Mouse (Mus musculus): ENCODE measurements at regions not wholly inside any gene's neighbourhood (a gene's known extent, or its start where the extent isn't known, plus 50 kb on each side); places are given as distances from the start of the nearest gene placed in this dataset.

GRCm38 (mm10) chr8:127908436-127908835 is 450.0 kb upstream of the Nrp1 start:
- DNase-seq (ENCODE audit: low read depth): no peak

GRCm38 (mm10) chr8:127909580-127909979 is 448.8 kb upstream of the Nrp1 start:
- peak; percentile 49 for DNase-seq (ENCODE audit: low read depth)

GRCm38 (mm10) chr8:127914086-127914485 is 444.3 kb upstream of the Nrp1 start:
- no peak for DNase-seq (ENCODE audit: low read depth)

GRCm38 (mm10) chr8:127914914-127915313 is 443.5 kb upstream of the Nrp1 start:
- no peak for DNase-seq (ENCODE audit: low read depth)

- DNase-seq (ENCODE audit: low read depth): no peak
These were observed 442.8 kb upstream of the Nrp1 start for GRCm38 (mm10) chr8:127915591-127916028.

- DNase-seq (ENCODE audit: low read depth): no peak
These were observed 436.5 kb upstream of the Nrp1 start for GRCm38 (mm10) chr8:127921925-127922324.

- DNase-seq (ENCODE audit: low read depth): no peak
These were observed 435.1 kb upstream of the Nrp1 start for GRCm38 (mm10) chr8:127923321-127923720.

- DNase-seq (ENCODE audit: low read depth): no peak
These were observed 426.1 kb upstream of the Nrp1 start for GRCm38 (mm10) chr8:127932276-127932675.

GRCm38 (mm10) chr8:127936792-127937435 is 421.5 kb upstream of the Nrp1 start:
- DNase-seq (ENCODE audit: low read depth): no peak

- DNase-seq (ENCODE audit: low read depth): no peak
These were observed 419.0 kb upstream of the Nrp1 start for GRCm38 (mm10) chr8:127939284-127939985.

GRCm38 (mm10) chr8:127939986-127940359 is 418.4 kb upstream of the Nrp1 start:
- no peak for DNase-seq (ENCODE audit: low read depth)

- no peak for DNase-seq (ENCODE audit: low read depth)
These were observed 416.1 kb upstream of the Nrp1 start for GRCm38 (mm10) chr8:127942319-127942718.

GRCm38 (mm10) chr8:127944955-127945498 is 413.4 kb upstream of the Nrp1 start:
- no peak for DNase-seq (ENCODE audit: low read depth)

GRCm38 (mm10) chr8:127957571-127957970 is 400.8 kb upstream of the Nrp1 start:
- DNase-seq (ENCODE audit: low read depth): no peak

GRCm38 (mm10) chr8:127958351-127959044 is 399.9 kb upstream of the Nrp1 start:
- no peak for DNase-seq (ENCODE audit: low read depth)

GRCm38 (mm10) chr8:127962862-127963261 is 395.5 kb upstream of the Nrp1 start:
- DNase-seq (ENCODE audit: low read depth): peak; percentile 77

GRCm38 (mm10) chr8:127963625-127964024 is 394.8 kb upstream of the Nrp1 start:
- DNase-seq (ENCODE audit: low read depth): no peak

- DNase-seq (ENCODE audit: low read depth): no peak
These were observed 393.6 kb upstream of the Nrp1 start for GRCm38 (mm10) chr8:127964801-127965200.

- DNase-seq (ENCODE audit: low read depth): no peak
These were observed 393.1 kb upstream of the Nrp1 start for GRCm38 (mm10) chr8:127965341-127965740.

- peak; percentile 49 for DNase-seq (ENCODE audit: low read depth)
These were observed 390.4 kb upstream of the Nrp1 start for GRCm38 (mm10) chr8:127968026-127968425.

- peak; percentile 63 for DNase-seq (ENCODE audit: low read depth)
These were observed 385.2 kb upstream of the Nrp1 start for GRCm38 (mm10) chr8:127973194-127973593.

GRCm38 (mm10) chr8:127977746-127978145 is 380.7 kb upstream of the Nrp1 start:
- no peak for DNase-seq (ENCODE audit: low read depth)
